Mouse (Mus musculus): Measurements from ENCODE around the gene Ly6g6d. TPM values are rescaled to one million over a fixed set of nuclear protein-coding genes. Genes with fewer than 3 reads are reported as not detected.

Gene Ly6g6d
- polyA plus RNA-seq, 1 experiment from 2014 or later, result 1.5 TPM

DNA sequence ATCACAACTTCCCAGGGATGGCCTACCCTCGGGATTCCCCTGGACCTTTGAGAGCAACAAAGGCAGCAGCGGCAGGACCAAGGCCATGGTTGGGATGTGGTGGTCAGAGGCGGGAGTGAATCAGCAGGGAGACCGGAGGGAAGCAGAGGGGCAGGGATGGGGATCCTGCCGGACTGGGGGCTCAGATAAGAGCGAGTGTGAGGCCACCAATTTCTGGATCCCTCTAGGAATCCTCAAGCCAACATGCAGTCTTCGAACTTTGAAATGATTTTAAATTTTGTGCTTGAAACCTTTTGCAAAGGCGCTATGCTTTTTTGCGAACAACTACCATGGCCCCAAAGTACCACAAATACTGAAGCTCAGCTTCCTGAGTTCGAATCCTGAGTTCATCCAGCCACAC lies 11.8 kb downstream of the Ly6g6d start, which contains the start of gene Mpig6b:
TSS of gene Mpig6b (minus strand) at position 101 of the 400 bp plus-strand sequence.
- DNase-seq (ENCODE audit: low spot score, missing footprints), result no peak

DNA sequence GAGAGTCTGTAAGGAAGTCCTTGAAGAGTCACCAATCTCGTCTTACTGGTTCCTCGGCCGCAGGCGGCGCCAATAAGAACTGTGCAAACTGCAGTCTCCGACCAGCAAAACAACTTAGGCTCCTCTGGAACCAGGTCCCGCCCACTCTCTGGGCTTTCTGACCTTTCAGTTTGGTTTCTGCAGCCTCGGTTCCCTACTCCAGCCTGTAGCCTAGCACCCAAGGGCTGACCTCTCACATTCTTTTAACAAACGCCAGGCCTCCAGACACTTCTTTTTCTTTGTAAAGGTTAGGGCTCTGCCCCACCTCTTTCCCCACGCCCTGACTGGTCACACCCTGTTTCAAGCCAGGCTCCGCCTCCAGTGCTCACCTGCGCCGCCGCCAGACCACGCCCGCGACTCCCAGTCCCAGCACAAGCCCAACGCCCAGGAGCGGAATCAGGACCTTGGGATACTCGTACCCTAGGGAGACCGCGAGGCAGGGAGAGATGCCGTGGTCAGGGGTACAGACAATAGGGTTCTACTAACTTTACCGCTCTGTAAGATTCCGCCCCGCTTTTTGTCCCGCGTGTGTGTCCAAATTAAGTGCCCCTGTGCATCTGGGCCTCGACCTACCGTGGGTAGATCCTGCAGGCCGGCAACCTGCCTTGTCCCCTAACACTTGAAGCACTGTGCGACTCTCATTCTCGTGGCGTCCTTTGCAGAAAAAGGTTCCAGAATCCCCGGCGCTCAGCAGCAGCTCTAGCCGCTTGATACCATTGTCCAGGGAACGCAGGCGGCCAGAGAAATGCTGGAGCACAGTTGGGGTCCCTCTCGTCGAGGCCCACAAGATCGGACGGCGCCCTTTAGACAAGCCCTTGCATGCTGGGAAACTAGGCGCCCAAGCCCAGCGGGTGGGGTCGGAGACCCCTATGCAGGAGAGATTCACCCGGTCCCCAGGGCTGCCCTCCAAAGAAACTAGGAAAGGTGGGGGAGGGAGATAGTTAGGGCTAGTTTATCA lies 12.6 kb downstream of the Ly6g6d start, which contains the start of gene Ly6g6c:
TSS of gene Ly6g6c (plus strand) at position 438 of the 997 bp plus-strand sequence.
- Histone ChIP-seq H3K9me3 (ENCODE audit: control insufficient read depth, low read length) (no peaks in the 10 kb centered on the region), H3K27ac (ENCODE audit: low read depth, low read length) (no peak within 1 kb of the TSS), H3K4me2 (peak within 1 kb of the TSS; percentile 40), H3K9ac (ENCODE audit: low read length) (peak within 1 kb of the TSS; percentile 56), H3K36me3 (ENCODE audit: control insufficient read depth, insufficient read depth, low read length) (peaks cover 8% of the 10 kb centered on the region; the same call in 1 of the 2 replicates), H3K4me1 (ENCODE audit: control insufficient read depth, insufficient read depth, low read length) (peaks cover 20% of the 10 kb centered on the region), H3K27me3 (ENCODE audit: control insufficient read depth, insufficient read depth, low read length) (peaks cover 11% of the 10 kb centered on the region), H3K4me3 (ENCODE audit: low read depth, low read length) (peak within 1 kb of the TSS; percentile 7)
- DNase-seq (ENCODE audit: low spot score, missing footprints), result peak; percentile 95
- ATAC-seq (ENCODE audit: low FRiP score), result peak; percentile 22; the same call in 1 of the 2 replicates
- 1% methylated on average over 48 of the region's 48 CpGs for WGBS

More for the DNA sequence above, 11.8 kb downstream of the Ly6g6d start, which contains the start of gene Mpig6b:
- peaks cover 7% of the 10 kb centered on the region; the same call in 1 of the 2 replicates for H3K36me3 ChIP-seq (ENCODE audit: control insufficient read depth, insufficient read depth, low read length)
- peak within 1 kb of the TSS; percentile 7 for H3K4me3 ChIP-seq (ENCODE audit: low read depth, low read length)
- no peaks in the 10 kb centered on the region for H3K9me3 ChIP-seq (ENCODE audit: control insufficient read depth, low read length)
- ATAC-seq (ENCODE audit: low FRiP score), result no peak
- peaks cover 11% of the 10 kb centered on the region for H3K27me3 ChIP-seq (ENCODE audit: control insufficient read depth, insufficient read depth, low read length)
- no peak within 1 kb of the TSS for H3K27ac ChIP-seq (ENCODE audit: low read depth, low read length)
- 41% methylated on average over 10 of the region's 10 CpGs for WGBS
- peak within 1 kb of the TSS; percentile 56 for H3K9ac ChIP-seq (ENCODE audit: low read length)
- H3K4me2 ChIP-seq, result peak within 1 kb of the TSS; percentile 40
- peaks cover 15% of the 10 kb centered on the region for H3K4me1 ChIP-seq (ENCODE audit: control insufficient read depth, insufficient read depth, low read length)

DNA sequence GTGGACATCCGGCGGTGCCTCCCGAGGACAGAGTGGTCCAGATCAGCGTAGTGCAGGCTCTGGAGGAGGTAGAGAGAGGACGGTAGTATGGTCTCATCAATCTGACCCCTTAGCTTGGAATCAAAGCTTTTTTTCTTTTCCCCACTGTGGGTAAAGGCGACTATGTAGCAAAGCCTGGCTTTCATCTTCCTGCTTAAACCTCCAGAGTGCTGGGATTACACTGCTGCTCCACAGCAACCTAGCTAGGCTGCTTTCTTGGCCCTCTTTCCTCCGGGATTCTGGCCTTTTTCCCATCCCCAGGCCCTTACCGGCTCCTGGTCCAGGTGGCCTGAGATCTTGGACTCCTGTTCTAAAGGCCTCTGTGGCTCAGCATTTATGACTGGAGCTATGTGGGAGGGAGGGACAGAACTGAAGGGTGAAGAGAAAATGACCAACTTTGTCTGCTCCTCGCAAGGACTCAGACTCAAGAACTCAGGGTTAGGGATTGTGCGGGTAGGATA lies 13.4 kb downstream of the Ly6g6d start:
- H3K27me3 ChIP-seq (ENCODE audit: control insufficient read depth, insufficient read depth, low read length), result peaks cover 11% of the 10 kb centered on the region

DNA sequence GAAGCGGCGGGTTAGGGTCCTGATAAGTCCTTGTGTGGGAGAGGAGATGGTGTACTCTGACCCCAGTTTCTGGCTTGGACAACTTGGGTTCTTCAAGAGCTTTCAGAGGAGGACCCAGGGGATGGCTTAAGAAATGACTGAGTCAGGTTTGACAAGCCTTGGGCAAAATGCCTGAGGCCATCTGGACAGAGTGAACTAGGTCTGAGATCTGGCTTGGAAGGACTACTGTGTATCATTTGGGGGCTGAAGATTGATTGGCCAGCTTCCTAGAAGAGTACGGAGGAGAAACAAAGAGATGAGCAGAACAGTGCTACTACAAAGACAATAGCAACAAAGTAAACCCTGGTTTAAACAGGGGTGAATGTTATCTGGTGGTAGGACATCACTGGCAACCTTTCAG lies 14.4 kb downstream of the Ly6g6d start:
- Histone ChIP-seq H3K27me3 (ENCODE audit: control insufficient read depth, insufficient read depth, low read length) (peaks cover 11% of the 10 kb centered on the region), H3K4me1 (ENCODE audit: control insufficient read depth, insufficient read depth, low read length) (peaks cover 27% of the 10 kb centered on the region), H3K9me3 (ENCODE audit: control insufficient read depth, low read length) (no peaks in the 10 kb centered on the region), H3K9ac (ENCODE audit: low read length) (no peak overlapping the region), H3K27ac (ENCODE audit: low read depth, low read length) (no peak overlapping the region), H3K36me3 (ENCODE audit: control insufficient read depth, insufficient read depth, low read length) (peaks cover 8% of the 10 kb centered on the region; the same call in 1 of the 2 replicates), H3K4me2 (no peak overlapping the region), H3K4me3 (ENCODE audit: low read depth, low read length) (no peak overlapping the region)
- ATAC-seq (ENCODE audit: low FRiP score), result no peak
- no peak for DNase-seq (ENCODE audit: low spot score, missing footprints)
- WGBS, result 93% methylated on average over 3 of the region's 3 CpGs

More for the DNA sequence above, 13.4 kb downstream of the Ly6g6d start:
- DNase-seq (ENCODE audit: low spot score, missing footprints), result peak; percentile 90
- no peak overlapping the region for H3K9ac ChIP-seq (ENCODE audit: low read length)
- ATAC-seq (ENCODE audit: low FRiP score), result no peak
- H3K4me2 ChIP-seq, result no peak overlapping the region; the same call in 1 of the 2 replicates
- H3K9me3 ChIP-seq (ENCODE audit: control insufficient read depth, low read length), result no peaks in the 10 kb centered on the region
- no peak overlapping the region for H3K4me3 ChIP-seq (ENCODE audit: low read depth, low read length)
- H3K4me1 ChIP-seq (ENCODE audit: control insufficient read depth, insufficient read depth, low read length), result peaks cover 25% of the 10 kb centered on the region
- peaks cover 8% of the 10 kb centered on the region; the same call in 1 of the 2 replicates for H3K36me3 ChIP-seq (ENCODE audit: control insufficient read depth, insufficient read depth, low read length)
- WGBS, result 31% methylated on average over 10 of the region's 10 CpGs
- H3K27ac ChIP-seq (ENCODE audit: low read depth, low read length), result no peak overlapping the region

DNA sequence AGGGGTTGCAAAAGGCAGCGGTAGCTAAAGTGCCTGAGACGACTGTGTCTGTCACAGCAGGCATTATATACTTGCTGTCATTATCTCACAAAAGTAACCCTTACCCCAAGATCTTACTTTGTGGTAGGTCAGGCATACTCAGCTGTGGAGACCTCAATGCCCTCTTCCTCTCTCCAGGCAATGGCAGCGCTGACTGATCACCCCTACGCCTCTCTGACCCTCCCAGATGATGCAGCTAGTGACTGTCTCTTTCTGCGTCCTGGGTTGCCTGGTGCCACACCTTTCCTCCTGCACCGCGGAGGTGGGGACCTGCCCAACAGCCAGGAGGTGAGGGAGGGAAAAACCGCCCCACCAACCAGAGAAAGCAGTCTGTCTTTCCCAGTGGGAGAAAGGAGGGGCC lies 16.6 kb downstream of the Ly6g6d start:
- H3K9ac ChIP-seq (ENCODE audit: low read length), result 0 out of 2 replicates have a peak overlapping the region, but pooled peaks have one; percentile 13
- no peak overlapping the region for H3K4me2 ChIP-seq
- H3K27me3 ChIP-seq (ENCODE audit: control insufficient read depth, insufficient read depth, low read length), result peaks cover 5% of the 10 kb centered on the region; the same call in 1 of the 2 replicates
- 85% methylated on average over 8 of the region's 8 CpGs for WGBS
- peaks cover 11% of the 10 kb centered on the region; the same call in 1 of the 2 replicates for H3K36me3 ChIP-seq (ENCODE audit: control insufficient read depth, insufficient read depth, low read length)
- H3K4me3 ChIP-seq (ENCODE audit: low read depth, low read length), result no peak overlapping the region
- DNase-seq (ENCODE audit: low spot score, missing footprints) (no peak), ATAC-seq (ENCODE audit: low FRiP score) (no peak)
- H3K9me3 ChIP-seq (ENCODE audit: control insufficient read depth, low read length), result no peaks in the 10 kb centered on the region
- peaks cover 30% of the 10 kb centered on the region for H3K4me1 ChIP-seq (ENCODE audit: control insufficient read depth, insufficient read depth, low read length)
- H3K27ac ChIP-seq (ENCODE audit: low read depth, low read length), result no peak overlapping the region

DNA sequence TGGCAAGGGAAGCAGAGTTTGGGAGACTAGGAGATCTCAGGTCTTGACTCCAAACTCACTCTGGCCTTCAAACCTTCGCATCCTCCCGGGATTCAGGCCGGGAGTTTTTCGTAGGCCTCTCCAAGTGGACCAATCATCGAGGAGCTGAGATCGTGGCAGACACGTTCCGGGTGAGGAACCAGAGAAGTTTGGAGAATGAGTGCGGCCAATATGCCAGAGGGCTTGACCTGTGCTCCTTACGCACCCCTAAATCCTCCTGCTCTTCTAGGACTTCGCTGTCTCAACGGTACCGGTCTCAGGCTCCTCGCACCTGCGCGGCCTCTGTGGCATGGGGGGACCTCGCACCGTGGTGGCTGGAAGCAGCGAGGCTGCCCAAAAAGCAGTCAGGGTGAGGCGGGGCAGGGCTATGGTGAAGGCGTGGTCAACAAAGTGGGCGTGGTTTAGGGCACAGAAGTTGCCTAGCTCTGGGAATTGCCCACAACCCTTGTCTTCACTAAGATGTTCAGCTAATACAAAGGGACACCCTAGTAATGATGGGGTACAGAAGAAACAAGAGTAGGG lies 17.0 kb downstream of the Ly6g6d start:
- ATAC-seq (ENCODE audit: low FRiP score), result no peak
- H3K4me1 ChIP-seq (ENCODE audit: control insufficient read depth, insufficient read depth, low read length), result peaks cover 29% of the 10 kb centered on the region
- H3K27me3 ChIP-seq (ENCODE audit: control insufficient read depth, insufficient read depth, low read length), result peaks cover 4% of the 10 kb centered on the region; the same call in 1 of the 2 replicates
- H3K9me3 ChIP-seq (ENCODE audit: control insufficient read depth, low read length), result no peaks in the 10 kb centered on the region
- H3K4me2 ChIP-seq, result peak overlapping the region; percentile 77
- H3K36me3 ChIP-seq (ENCODE audit: control insufficient read depth, insufficient read depth, low read length), result peaks cover 13% of the 10 kb centered on the region
- WGBS, result 60% methylated on average over 22 of the region's 22 CpGs
- no peak for DNase-seq (ENCODE audit: low spot score, missing footprints)
- peak overlapping the region; percentile 84 for H3K4me3 ChIP-seq (ENCODE audit: low read depth, low read length)
- peak overlapping the region; percentile 98; the same call in 1 of the 2 replicates for H3K9ac ChIP-seq (ENCODE audit: low read length)
- H3K27ac ChIP-seq (ENCODE audit: low read depth, low read length), result no peak overlapping the region

DNA sequence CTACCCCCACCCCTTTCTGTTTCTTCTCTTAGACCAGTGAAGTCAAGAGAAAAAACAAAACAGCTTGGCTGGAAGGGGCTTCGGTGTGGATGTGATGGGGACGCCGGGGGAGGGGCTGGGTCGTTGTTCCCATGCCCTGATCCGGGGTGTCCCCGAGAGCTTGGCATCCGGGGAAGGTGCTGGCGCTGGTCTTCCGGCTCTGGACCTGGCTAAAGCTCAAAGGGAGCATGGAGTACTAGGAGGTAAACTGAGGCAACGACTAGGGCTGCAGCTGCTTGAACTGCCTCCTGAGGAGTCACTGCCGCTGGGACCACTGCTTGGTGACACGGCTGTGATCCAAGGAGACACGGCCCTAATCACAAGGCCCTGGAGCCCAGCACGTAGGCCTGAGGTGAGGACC lies 17.8 kb downstream of the Ly6g6d start:
- H3K27me3 ChIP-seq (ENCODE audit: control insufficient read depth, insufficient read depth, low read length), result no peaks in the 10 kb centered on the region
- peak overlapping the region; percentile 84 for H3K4me3 ChIP-seq (ENCODE audit: low read depth, low read length)
- peak overlapping the region; percentile 77 for H3K4me2 ChIP-seq
- H3K9ac ChIP-seq (ENCODE audit: low read length), result peak overlapping the region; percentile 98
- H3K4me1 ChIP-seq (ENCODE audit: control insufficient read depth, insufficient read depth, low read length), result peaks cover 22% of the 10 kb centered on the region
- peaks cover 16% of the 10 kb centered on the region for H3K36me3 ChIP-seq (ENCODE audit: control insufficient read depth, insufficient read depth, low read length)
- WGBS, result 22% methylated on average over 14 of the region's 14 CpGs
- DNase-seq (ENCODE audit: low spot score, missing footprints), result no peak
- ATAC-seq (ENCODE audit: low FRiP score), result peak; percentile 10; the same call in 1 of the 2 replicates
- no peaks in the 10 kb centered on the region for H3K9me3 ChIP-seq (ENCODE audit: control insufficient read depth, low read length)
- H3K27ac ChIP-seq (ENCODE audit: low read depth, low read length), result no peak overlapping the region

DNA sequence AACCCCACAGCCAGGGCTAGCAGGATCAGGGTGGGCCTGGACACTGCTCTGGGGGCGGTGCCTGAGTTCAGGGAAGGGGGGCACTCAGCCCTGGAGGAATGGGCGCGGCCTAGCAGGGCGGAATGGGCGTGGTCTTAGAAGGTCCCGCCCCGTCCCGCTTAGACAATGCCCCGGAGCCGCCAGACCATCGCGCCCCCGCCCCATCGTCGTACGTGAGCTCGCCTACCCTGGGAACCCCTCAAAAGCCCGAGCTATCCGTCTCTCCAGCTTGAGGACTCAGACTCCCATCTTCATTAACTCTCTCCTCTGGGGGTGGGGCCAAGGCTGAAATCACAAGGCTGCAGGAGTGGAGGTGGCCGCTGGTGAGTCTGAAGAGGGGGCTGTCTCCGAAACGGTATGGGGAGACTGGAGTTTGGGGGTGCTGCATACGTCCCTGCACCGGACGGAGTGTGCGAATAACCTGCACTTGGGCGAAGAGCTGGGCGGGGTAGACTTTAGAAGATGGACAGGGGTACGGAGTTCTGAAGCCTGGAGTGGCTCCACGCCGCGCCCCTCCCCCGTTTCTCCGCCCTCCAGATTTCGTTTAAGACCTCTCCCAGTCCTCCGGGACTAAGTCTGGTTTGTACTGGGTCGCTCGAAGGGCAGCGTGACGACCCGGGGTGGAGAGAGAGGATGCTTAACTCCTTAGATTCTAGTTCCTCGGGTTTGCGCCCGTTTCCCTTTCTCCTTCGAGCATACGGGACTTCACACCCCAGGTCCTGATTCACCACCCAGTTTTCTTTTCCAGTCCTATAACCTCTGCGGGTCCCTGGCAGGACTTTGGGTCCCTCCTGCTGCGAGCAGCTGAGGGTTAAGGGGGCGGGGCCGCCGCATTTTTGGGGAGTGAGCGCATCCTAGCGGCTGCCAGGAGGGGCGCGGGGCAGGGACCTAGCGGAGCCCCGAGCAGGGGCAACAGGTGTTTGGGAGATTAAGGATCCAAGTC lies 18.7 kb downstream of the Ly6g6d start, which contains the start of gene Ddah2:
TSS of gene Ddah2 (plus strand) at position 125 of the 982 bp plus-strand sequence.
- WGBS, result under 1% methylated on average over 57 of the region's 57 CpGs
- Histone ChIP-seq H3K36me3 (ENCODE audit: control insufficient read depth, insufficient read depth, low read length) (peaks cover 18% of the 10 kb centered on the region), H3K9me3 (ENCODE audit: control insufficient read depth, low read length) (no peaks in the 10 kb centered on the region)

More for the DNA sequence above, 18.7 kb downstream of the Ly6g6d start, which contains the start of gene Ddah2:
- peak within 1 kb of the TSS; percentile 98 for H3K9ac ChIP-seq (ENCODE audit: low read length)
- no peaks in the 10 kb centered on the region for H3K27me3 ChIP-seq (ENCODE audit: control insufficient read depth, insufficient read depth, low read length)
- peak within 1 kb of the TSS; percentile 77 for H3K4me2 ChIP-seq
- peak within 1 kb of the TSS; percentile 95 for H3K27ac ChIP-seq (ENCODE audit: low read depth, low read length)
- ATAC-seq (ENCODE audit: low FRiP score), result peak; percentile 96
- H3K4me3 ChIP-seq (ENCODE audit: low read depth, low read length), result peak within 1 kb of the TSS; percentile 84
- peak; percentile 99 for DNase-seq (ENCODE audit: low spot score, missing footprints)
- H3K4me1 ChIP-seq (ENCODE audit: control insufficient read depth, insufficient read depth, low read length), result peaks cover 16% of the 10 kb centered on the region
